12 mouse cellular contexts compared by ENCODE assay signal in the genomic region with DNA sequence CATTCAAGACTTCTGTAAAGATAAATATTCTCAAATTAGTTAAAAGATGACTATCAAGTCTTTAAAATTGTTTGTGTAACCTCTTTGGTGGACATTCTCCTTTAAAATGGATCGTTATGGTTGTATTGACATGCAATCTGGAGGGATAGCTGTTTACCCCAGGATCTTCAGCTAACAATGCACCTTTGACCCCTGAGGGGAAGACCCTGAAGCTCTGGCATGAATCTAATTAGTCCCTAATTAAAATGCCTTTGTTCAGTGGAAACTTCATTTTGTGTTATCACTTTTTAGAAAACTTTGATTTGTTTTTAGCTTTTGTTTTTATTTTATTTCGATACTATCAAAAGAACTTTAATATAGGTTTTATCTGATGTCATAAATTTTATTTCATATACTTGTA.
A peak's percentile ranks its signal among the peaks of the same experiment; 100 is the strongest.
DNase-seq lines count a peak whose midpoint lies in the region; ATAC-seq lines count a peak whose summit lies in the region.
"Had no signal": no experiment of that assay in that cellular context is flagged by ENCODE, and none has a peak within 500 bp of the region (broad histone marks: within the 10 kb centered on the region; RNA-seq: fewer than 3 reads in every experiment).

No protein-coding gene starts in this region.

- no peaks in the 10 kb centered on the region for H3K4me1 ChIP-seq in midbrain, embryonic 11.5 days (ENCODE audit: control insufficient read depth, insufficient read depth, low read length)
- H3K4me1 ChIP-seq in midbrain, embryonic 13.5 days (replicated peaks): no peaks in the 10 kb centered on the region
- H3K4me1 ChIP-seq in liver, embryonic 11.5 days (replicated peaks; ENCODE audit: control insufficient read depth, insufficient read depth, low read length): no peaks in the 10 kb centered on the region

- H3K36me3 ChIP-seq in midbrain, embryonic 11.5 days (ENCODE audit: control insufficient read depth, insufficient read depth, low read length): no peaks in the 10 kb centered on the region
- H3K36me3 ChIP-seq in midbrain, embryonic 13.5 days: no peaks in the 10 kb centered on the region
- H3K36me3 ChIP-seq in liver, embryonic 11.5 days (ENCODE audit: control insufficient read depth, insufficient read depth, low read length): no peaks in the 10 kb centered on the region
- H3K36me3 ChIP-seq: G1E had no signal

- DNase-seq in midbrain, embryonic 11.5 days (ENCODE audit: low spot score, missing footprints): peak; percentile 59
- DNase-seq in ES-CJ7 (ENCODE audit: low read depth, low spot score): peak; percentile 28
- DNase-seq in retina, embryonic 14.5 days (ENCODE audit: low spot score): peak; percentile 69
- DNase-seq in retina, postnatal 1 day: peak; percentile 44
- DNase-seq in layer of hippocampus, adult 9-11 months: no peak
- no peak for DNase-seq in right cerebral cortex, postnatal 10 days (ENCODE audit: low spot score in 2 of 2)
- no peak for DNase-seq in liver, embryonic 11.5 days (ENCODE audit: low spot score)
- DNase-seq: B cell, adult 2 months had no signal

- no peak overlapping the region for H3K4me2 ChIP-seq in midbrain, embryonic 11.5 days
- no peak overlapping the region for H3K4me2 ChIP-seq in midbrain, embryonic 13.5 days (replicated peaks)
- no peak overlapping the region for H3K4me2 ChIP-seq in liver, embryonic 11.5 days

- H3K9ac ChIP-seq in midbrain, embryonic 11.5 days (ENCODE audit: low read length): no peak overlapping the region
- no peak overlapping the region for H3K9ac ChIP-seq in midbrain, embryonic 13.5 days (replicated peaks)
- no peak overlapping the region for H3K9ac ChIP-seq in liver, embryonic 11.5 days (ENCODE audit: low read depth, low read length)

- no peak overlapping the region for H3K4me3 ChIP-seq in midbrain, embryonic 11.5 days (ENCODE audit: low read depth, low read length)
- no peak overlapping the region for H3K4me3 ChIP-seq in midbrain, embryonic 13.5 days (replicated peaks)
- no peak overlapping the region for H3K4me3 ChIP-seq in liver, embryonic 11.5 days (ENCODE audit: low read depth, low read length)

- no peak overlapping the region for H3K27ac ChIP-seq in midbrain, embryonic 11.5 days (ENCODE audit: low read depth, low read length)
- no peak overlapping the region for H3K27ac ChIP-seq in midbrain, embryonic 13.5 days
- H3K27ac ChIP-seq in liver, embryonic 11.5 days (ENCODE audit: low read depth, low read length): no peak overlapping the region

- WGBS in midbrain, embryonic 11.5 days: 8% methylated on average over 2 of the region's 2 CpGs
- 9% methylated on average over 2 of the region's 2 CpGs for WGBS in midbrain, embryonic 13.5 days
- WGBS in liver, embryonic 11.5 days: 33% methylated on average over 2 of the region's 2 CpGs

- no peak for ATAC-seq in midbrain, embryonic 11.5 days (ENCODE audit: low FRiP score)
- no peak for ATAC-seq in midbrain, embryonic 13.5 days
- ATAC-seq in liver, embryonic 11.5 days (replicated peaks; ENCODE audit: low FRiP score): no peak

- no peaks in the 10 kb centered on the region for H3K27me3 ChIP-seq in midbrain, embryonic 11.5 days (ENCODE audit: control insufficient read depth, insufficient read depth, low read length)
- 0 out of 2 replicates have a peak, but pooled peaks cover 4% of the 10 kb centered on the region for H3K27me3 ChIP-seq in midbrain, embryonic 13.5 days
- no peaks in the 10 kb centered on the region for H3K27me3 ChIP-seq in liver, embryonic 11.5 days (replicated peaks; ENCODE audit: control insufficient read depth, insufficient read depth, low read length)
- H3K27me3 ChIP-seq: CH12.LX, Patski had no signal

- H3K9me3 ChIP-seq in midbrain, embryonic 11.5 days (ENCODE audit: control insufficient read depth, low read length): no peaks in the 10 kb centered on the region
- H3K9me3 ChIP-seq in midbrain, embryonic 13.5 days: no peaks in the 10 kb centered on the region
- no peaks in the 10 kb centered on the region for H3K9me3 ChIP-seq in liver, embryonic 11.5 days (ENCODE audit: control insufficient read depth, low read length)
- H3K9me3 ChIP-seq: G1E had no signal

Comparison
In these comparisons a context has a peak if more than half of its experiments do, and no peak if none do; other contexts are left out.
1. DNase-seq: peak in midbrain, embryonic 11.5 days (single experiment), ES-CJ7 (single experiment), retina, embryonic 14.5 days (single experiment) and retina, postnatal 1 day (single experiment); none in layer of hippocampus, adult 9-11 months (single experiment), right cerebral cortex, postnatal 10 days (0 of 2) and liver, embryonic 11.5 days (single experiment).